Mouse (Mus musculus) spleen, adult 2 months (tissue): Measurements from ENCODE around the gene Bmpr1b.

Source experiments
- CTCF ChIP-seq: fragments of 200-500 bp; IDR thresholded peaks from 2 replicates; pipeline ENCODE4 v1.5.1; 2011; ENCODE audit warnings: mild to moderate bottlenecking, inconsistent platforms; ENCODE audit not compliant: insufficient read depth, insufficient read length, insufficient replicate concordance; ENCODE audit errors: extremely low read depth
- POLR2A ChIP-seq: fragments of 200-500 bp; IDR thresholded peaks from 2 replicates; pipeline ENCODE4 v1.6.1; 2011; ENCODE audit warnings: low read depth, low read length, inconsistent platforms

- no peak for TF ChIP-seq CTCF
- no peak for TF ChIP-seq POLR2A
Observed at GRCm38 (mm10) chr3:141818615-141819312, 350.5 kb downstream of the Bmpr1b start.
